Mouse (Mus musculus) intestine, postnatal 0 days (tissue): ENCODE measurements around the gene Rbl2. TPM values are rescaled to one million over a fixed set of nuclear protein-coding genes. Genes with fewer than 3 reads are reported as not detected.

Experiments
- ATAC-seq: fragments of 200-750 bp; cut with Nextera tagmentation; 2 replicates; pipeline ENCODE4 v1.8.0; 2017; ENCODE audit warnings: mild to moderate bottlenecking, moderate TSS enrichment, moderate library complexity
- H3K27ac ChIP-seq: fragments of 300-500 bp; sonication (generic); 2 replicates; pipeline ENCODE4 v1.5.1; 2014; ENCODE audit warnings: mild to moderate bottlenecking, low read depth, low read length, moderate library complexity
- H3K27me3 ChIP-seq: fragments of 300-500 bp; sonication (generic); replicated peaks from 2 replicates; pipeline ENCODE4 v1.6.1; 2014; ENCODE audit warnings: low read length, mixed read lengths; ENCODE audit not compliant: control insufficient read depth, insufficient read depth
- H3K36me3 ChIP-seq: fragments of 300-500 bp; sonication (generic); 2 replicates; pipeline ENCODE4 v1.6.1; 2014; ENCODE audit warnings: mild to moderate bottlenecking, moderate library complexity; ENCODE audit not compliant: control insufficient read depth, insufficient read depth
- H3K4me1 ChIP-seq: fragments of 300-500 bp; sonication (generic); replicated peaks from 2 replicates; pipeline ENCODE4 v1.6.1; 2014; ENCODE audit warnings: antibody characterized with exemption, low read length, mixed read lengths; ENCODE audit not compliant: control insufficient read depth, insufficient read depth
- H3K4me2 ChIP-seq: fragments of 300-500 bp; sonication (generic); replicated peaks from 2 replicates; pipeline ENCODE4 v1.6.1; 2014; ENCODE audit warnings: low read depth, mild to moderate bottlenecking, moderate library complexity
- H3K4me3 ChIP-seq: fragments of 300-500 bp; sonication (generic); 2 replicates; pipeline ENCODE4 v1.5.1; 2014; ENCODE audit warnings: low read depth, low read length
- H3K9ac ChIP-seq: fragments of 300-500 bp; sonication (generic); 2 replicates; pipeline ENCODE4 v1.6.1; 2014; ENCODE audit warnings: mild to moderate bottlenecking, low read depth, low read length
- H3K9me3 ChIP-seq: fragments of 300-500 bp; sonication (generic); 2 replicates; pipeline ENCODE4 v1.6.1; 2016; ENCODE audit warnings: mixed run types; ENCODE audit not compliant: control insufficient read depth
- CTCF ChIP-seq: sonication (generic); IDR thresholded peaks from 2 replicates; pipeline ENCODE4 v1.5.1; 2016; ENCODE audit warnings: low read depth, mild to moderate bottlenecking, control low read depth, antibody characterized with exemption, moderate library complexity
- WGBS: fragments of 180-500 bp; shearing (Covaris S2); extraction: QIAGEN DNeasy Blood & Tissue Kit; methylation state at CpG from one replicate; pipeline ENCODE4 v1.1.7; 2014; 5-methylcytosine and 5-hydroxymethylcytosine counted together
- polyA plus RNA-seq: library from polyadenylated mRNA; unstranded; fragments of >200 nt; fragmentation: Nextera tagmentation; extraction: Ambion mirVana; gene quantifications from 2 replicates; pipeline ENCODE4 v1.2.1, GENCODE M21; 2015

The Rbl2 gene
- polyA plus RNA-seq, 1 experiment from 2014 or later, result 6.5 TPM

- 40% methylated on average over 3 of the region's 3 CpGs for WGBS
- peaks cover 10% of the 10 kb centered on the region for H3K36me3 ChIP-seq
- no peaks in the 10 kb centered on the region for H3K9me3 ChIP-seq
- no peak overlapping the region for H3K4me2 ChIP-seq
- ATAC-seq, result no peak
- no peak for TF ChIP-seq CTCF
- H3K4me3 ChIP-seq, result no peak overlapping the region
- no peaks in the 10 kb centered on the region for H3K4me1 ChIP-seq
- no peak overlapping the region for H3K27ac ChIP-seq
- H3K9ac ChIP-seq, result no peak overlapping the region
- H3K27me3 ChIP-seq, result no peaks in the 10 kb centered on the region
Measured at GRCm38 (mm10) chr8:91056848-91057247, 13.0 kb upstream of the Rbl2 start.

- Histone ChIP-seq H3K4me3 (no peak overlapping the region), H3K9ac (no peak overlapping the region), H3K9me3 (no peaks in the 10 kb centered on the region), H3K4me2 (no peak overlapping the region), H3K27me3 (no peaks in the 10 kb centered on the region), H3K4me1 (no peaks in the 10 kb centered on the region), H3K36me3 (no peaks in the 10 kb centered on the region), H3K27ac (no peak overlapping the region)
- no peak for ATAC-seq
- TF ChIP-seq CTCF, result no peak
Measured at GRCm38 (mm10) chr8:91059086-91059578, 10.7 kb upstream of the Rbl2 start.

- WGBS, result 79% methylated on average over 7 of the region's 7 CpGs
- H3K4me2 ChIP-seq, result no peak overlapping the region
- H3K4me3 ChIP-seq, result no peak overlapping the region
- ATAC-seq, result no peak
- no peaks in the 10 kb centered on the region for H3K36me3 ChIP-seq
- no peaks in the 10 kb centered on the region for H3K9me3 ChIP-seq
- H3K4me1 ChIP-seq, result no peaks in the 10 kb centered on the region
- no peak overlapping the region for H3K9ac ChIP-seq
- no peak for TF ChIP-seq CTCF
- H3K27ac ChIP-seq, result no peak overlapping the region
- H3K27me3 ChIP-seq, result no peaks in the 10 kb centered on the region
Measured at GRCm38 (mm10) chr8:91059884-91060510, 9.9 kb upstream of the Rbl2 start.

GRCm38 (mm10) chr8:91060555-91061471, 9.0 kb upstream of the Rbl2 start:
- 77% methylated on average over 19 of the region's 19 CpGs for WGBS
- no peak; the same call in 1 of the 2 replicates for ATAC-seq
- no peaks in the 10 kb centered on the region for H3K4me1 ChIP-seq
- no peak overlapping the region for H3K4me3 ChIP-seq
- no peaks in the 10 kb centered on the region for H3K36me3 ChIP-seq
- no peak overlapping the region for H3K9ac ChIP-seq
- no peaks in the 10 kb centered on the region for H3K27me3 ChIP-seq
- H3K27ac ChIP-seq, result no peak overlapping the region
- H3K4me2 ChIP-seq, result peak overlapping the region; percentile 25; the same call in 1 of the 2 replicates
- no peaks in the 10 kb centered on the region for H3K9me3 ChIP-seq
- TF ChIP-seq CTCF, result no peak

GRCm38 (mm10) chr8:91065179-91065578, 4.7 kb upstream of the Rbl2 start:
- no peak overlapping the region for H3K9ac ChIP-seq
- no peaks in the 10 kb centered on the region for H3K27me3 ChIP-seq
- no peaks in the 10 kb centered on the region for H3K36me3 ChIP-seq
- H3K27ac ChIP-seq, result no peak overlapping the region
- TF ChIP-seq CTCF, result no peak
- no peak overlapping the region for H3K4me3 ChIP-seq
- no peak overlapping the region for H3K4me2 ChIP-seq
- no peak for ATAC-seq
- 61% methylated on average over 4 of the region's 4 CpGs for WGBS
- H3K4me1 ChIP-seq, result 0 out of 2 replicates have a peak, but pooled peaks cover 2% of the 10 kb centered on the region
- no peaks in the 10 kb centered on the region for H3K9me3 ChIP-seq

GRCm38 (mm10) chr8:91069407-91069806, 450 bp upstream of the Rbl2 start:
- Histone ChIP-seq H3K9ac (peak overlapping the region; percentile 88; the same call in 1 of the 2 replicates), H3K27ac (no peak overlapping the region), H3K4me2 (peak overlapping the region; percentile 79), H3K27me3 (no peaks in the 10 kb centered on the region), H3K4me3 (peak overlapping the region; percentile 91), H3K4me1 (peaks cover 8% of the 10 kb centered on the region; the same call in 1 of the 2 replicates), H3K36me3 (0 out of 2 replicates have a peak, but pooled peaks cover 4% of the 10 kb centered on the region), H3K9me3 (no peaks in the 10 kb centered on the region)
- WGBS, result 4% methylated on average over 10 of the region's 10 CpGs
- no peak for ATAC-seq
- TF ChIP-seq CTCF, result no peak
